In the genomic region with DNA sequence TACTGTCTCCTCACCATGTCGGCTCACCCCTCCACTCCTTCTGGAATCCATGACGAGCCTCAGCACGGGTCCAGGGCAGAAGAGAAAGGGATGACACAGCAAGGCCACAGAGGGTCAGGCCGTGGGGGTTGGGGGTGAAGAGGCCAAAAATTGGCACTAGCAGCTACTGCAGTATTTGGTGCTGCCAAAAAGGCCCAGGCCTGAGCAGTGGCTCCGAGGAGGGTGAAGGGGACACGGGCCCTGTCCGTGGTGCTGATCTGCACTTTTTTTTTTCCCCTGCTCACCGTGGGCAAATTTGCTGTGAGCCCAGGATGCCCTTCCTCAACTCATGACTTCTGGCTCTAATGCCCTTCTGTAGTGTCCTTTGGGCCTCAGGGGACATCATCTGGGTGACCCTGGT, we compare ENCODE assay signal across 12 mouse cellular contexts. TPM values are rescaled to one million over a fixed set of nuclear protein-coding genes. Genes with fewer than 3 reads are reported as not detected.
DNase-seq lines count a peak whose midpoint lies in the region; ATAC-seq lines count a peak whose summit lies in the region.
"Had no signal": no experiment of that assay in that cellular context is flagged by ENCODE, and none has a peak within 500 bp of the region (broad histone marks: within the 10 kb centered on the region; RNA-seq: fewer than 3 reads in every experiment).

No protein-coding gene starts in this region.

- H3K9ac ChIP-seq in hindbrain, embryonic 12.5 days: 0 out of 2 replicates have a peak overlapping the region, but pooled peaks have one; percentile 14
- H3K9ac ChIP-seq in neural tube, embryonic 11.5 days (ENCODE audit: low read length): no peak overlapping the region
- H3K9ac ChIP-seq: limb, embryonic 13.5 days had no signal

- 0 out of 2 replicates have a peak overlapping the region, but pooled peaks have one; percentile 59 for H3K4me3 ChIP-seq in hindbrain, embryonic 12.5 days
- no peak overlapping the region for H3K4me3 ChIP-seq in neural tube, embryonic 11.5 days (ENCODE audit: low read depth, low read length)
- H3K4me3 ChIP-seq: limb, embryonic 13.5 days had no signal

- WGBS in hindbrain, embryonic 12.5 days: 24% methylated on average over 8 of the region's 8 CpGs
- 19% methylated on average over 8 of the region's 8 CpGs for WGBS in neural tube, embryonic 11.5 days

- peak; percentile 67 to 70 for DNase-seq in kidney, postnatal 4 days
- DNase-seq in kidney, adult 9 months: no peak
- peak; percentile 66 for DNase-seq in embryo, embryonic 10.5 days (ENCODE audit: low spot score)
- peak; percentile 47 for DNase-seq in neural tube, embryonic 11.5 days (ENCODE audit: low spot score)
- no peak for DNase-seq in cerebellum, adult 11 months
- DNase-seq in heart, adult 8-10 months (ENCODE audit: low spot score): no peak
- DNase-seq: kidney, adult 11 months; right cerebral cortex, postnatal 14 days had no signal

- no peaks in the 10 kb centered on the region for H3K36me3 ChIP-seq in hindbrain, embryonic 12.5 days
- no peaks in the 10 kb centered on the region for H3K36me3 ChIP-seq in neural tube, embryonic 11.5 days (ENCODE audit: control insufficient read depth, insufficient read depth, low read length)
- H3K36me3 ChIP-seq: limb, embryonic 13.5 days had no signal

- no peak for ATAC-seq in hindbrain, embryonic 12.5 days (ENCODE audit: low FRiP score)
- ATAC-seq in neural tube, embryonic 11.5 days (ENCODE audit: insufficient read depth, low FRiP score, low TSS enrichment): no peak
- no peak for ATAC-seq in activated CD4-positive, CD25-positive, alpha-beta regulatory T cell, adult 4 months

- H3K27me3 ChIP-seq in hindbrain, embryonic 12.5 days: peaks cover 25% of the 10 kb centered on the region
- H3K27me3 ChIP-seq in neural tube, embryonic 11.5 days (ENCODE audit: control insufficient read depth, insufficient read depth, low read length): peaks cover 5% of the 10 kb centered on the region; the same call in 1 of the 2 replicates

- peaks cover 38% of the 10 kb centered on the region for H3K4me1 ChIP-seq in hindbrain, embryonic 12.5 days
- peaks cover 12% of the 10 kb centered on the region for H3K4me1 ChIP-seq in neural tube, embryonic 11.5 days (ENCODE audit: control insufficient read depth, insufficient read depth, low read length)

- no peaks in the 10 kb centered on the region for H3K9me3 ChIP-seq in hindbrain, embryonic 12.5 days (replicated peaks)
- H3K9me3 ChIP-seq in neural tube, embryonic 11.5 days (ENCODE audit: control insufficient read depth, low read length): no peaks in the 10 kb centered on the region
- H3K9me3 ChIP-seq: limb, embryonic 13.5 days had no signal

- H3K27ac ChIP-seq in hindbrain, embryonic 12.5 days: no peak overlapping the region
- no peak overlapping the region for H3K27ac ChIP-seq in neural tube, embryonic 11.5 days (ENCODE audit: low read depth, low read length)
- H3K27ac ChIP-seq: limb, embryonic 13.5 days had no signal

- H3K4me2 ChIP-seq in hindbrain, embryonic 12.5 days (replicated peaks): peak overlapping the region; percentile 71
- no peak overlapping the region for H3K4me2 ChIP-seq in neural tube, embryonic 11.5 days (ENCODE audit: low read depth)
- H3K4me2 ChIP-seq: limb, embryonic 13.5 days had no signal

RNA-seq across cellular contexts. Expression of a gene that starts 6.0 kb away (rescaled TPM):
- not detected in 2 replicates for polyA plus RNA-seq in hindbrain, embryonic 12.5 days (2016; fragmentation: Nextera tagmentation; extraction: Ambion mirVana)
- polyA plus RNA-seq in neural tube, embryonic 11.5 days (2014; fragmentation: Nextera tagmentation; extraction: Ambion mirVana): not detected in 2 replicates
- polyA plus RNA-seq in activated CD4-positive, CD25-positive, alpha-beta regulatory T cell, adult 4 months (2017; shearing (Covaris generic)): not detected
- not detected for total RNA-seq in heart, adult 8-10 months (2022)
- polyA plus RNA-seq: limb, embryonic 13.5 days; urinary bladder, adult 2 months had no signal

RNA-seq across cellular contexts. Expression of a gene that starts 21.8 kb away (rescaled TPM):
- 4.3 and 4.4 TPM in 2 replicates for polyA plus RNA-seq in hindbrain, embryonic 12.5 days (2016; fragmentation: Nextera tagmentation; extraction: Ambion mirVana)
- 4.4 and 5.6 TPM in 2 replicates for polyA plus RNA-seq in neural tube, embryonic 11.5 days (2014; fragmentation: Nextera tagmentation; extraction: Ambion mirVana)
- polyA plus RNA-seq in activated CD4-positive, CD25-positive, alpha-beta regulatory T cell, adult 4 months (2017; shearing (Covaris generic)): not detected
- not detected for total RNA-seq in heart, adult 8-10 months (2022)
- polyA plus RNA-seq: urinary bladder, adult 2 months had no signal

RNA-seq across cellular contexts. Expression of a gene that starts 27.9 kb away (rescaled TPM):
- 23.7 and 24.9 TPM in 2 replicates for polyA plus RNA-seq in hindbrain, embryonic 12.5 days (2016; fragmentation: Nextera tagmentation; extraction: Ambion mirVana)
- polyA plus RNA-seq in neural tube, embryonic 11.5 days (2014; fragmentation: Nextera tagmentation; extraction: Ambion mirVana): 14.3 and 14.4 TPM in 2 replicates
- not detected for polyA plus RNA-seq in activated CD4-positive, CD25-positive, alpha-beta regulatory T cell, adult 4 months (2017; shearing (Covaris generic))
- total RNA-seq in heart, adult 8-10 months (2022): 10 to 100 TPM in 1 of 4 experiments, 1 to 10 TPM in 3; 6.9 to 10.1 (median 8.0) TPM

RNA-seq across cellular contexts. Expression of a gene that starts 33.1 kb away (rescaled TPM):
- polyA plus RNA-seq in hindbrain, embryonic 12.5 days (2016; fragmentation: Nextera tagmentation; extraction: Ambion mirVana): 286 and 294 TPM in 2 replicates
- 318 and 344 TPM in 2 replicates for polyA plus RNA-seq in neural tube, embryonic 11.5 days (2014; fragmentation: Nextera tagmentation; extraction: Ambion mirVana)
- polyA plus RNA-seq in activated CD4-positive, CD25-positive, alpha-beta regulatory T cell, adult 4 months (2017; shearing (Covaris generic)): 100 to 1,000 TPM; 133 to 149 TPM
- total RNA-seq in heart, adult 8-10 months (2022): 10 to 100 TPM; 32.7 to 36.8 (median 34.5) TPM

RNA-seq across cellular contexts. Expression of a gene that starts 36.4 kb away (rescaled TPM):
- 30.5 and 35.4 TPM in 2 replicates for polyA plus RNA-seq in hindbrain, embryonic 12.5 days (2016; fragmentation: Nextera tagmentation; extraction: Ambion mirVana)
- polyA plus RNA-seq in neural tube, embryonic 11.5 days (2014; fragmentation: Nextera tagmentation; extraction: Ambion mirVana): 21.0 and 23.4 TPM in 2 replicates
- polyA plus RNA-seq in activated CD4-positive, CD25-positive, alpha-beta regulatory T cell, adult 4 months (2017; shearing (Covaris generic)): 10 to 100 TPM; 10.5 to 18.4 TPM
- 1 to 10 TPM; 4.8 to 9.6 (median 6.4) TPM for total RNA-seq in heart, adult 8-10 months (2022)

Comparison
In these comparisons a context has a peak if more than half of its experiments do, and no peak if none do; other contexts are left out.
1. DNase-seq: peak in kidney, postnatal 4 days (2 of 2), embryo, embryonic 10.5 days (single experiment) and neural tube, embryonic 11.5 days (single experiment); none in kidney, adult 9 months (single experiment), cerebellum, adult 11 months (single experiment) and heart, adult 8-10 months (single experiment).
2. RNA of a gene that starts 27.9 kb away (polyA plus RNA-seq): 23.7 to 24.9 TPM in hindbrain, embryonic 12.5 days and 14.3 to 14.4 TPM in neural tube, embryonic 11.5 days; not detected in activated CD4-positive, CD25-positive, alpha-beta regulatory T cell, adult 4 months; every median in the first group is over 10 times any median in the second.